Mouse (Mus musculus): ENCODE data around the gene Pik3cb. TPM values are rescaled to one million over a fixed set of nuclear protein-coding genes. Genes with fewer than 3 reads are reported as not detected.
A peak's percentile ranks its signal among the peaks of the same experiment; 100 is the strongest.

Gene Pik3cb
- total and polyA plus RNA-seq, 3 experiments = 2.2 to 7.6 TPM; not detected in 1

DNA sequence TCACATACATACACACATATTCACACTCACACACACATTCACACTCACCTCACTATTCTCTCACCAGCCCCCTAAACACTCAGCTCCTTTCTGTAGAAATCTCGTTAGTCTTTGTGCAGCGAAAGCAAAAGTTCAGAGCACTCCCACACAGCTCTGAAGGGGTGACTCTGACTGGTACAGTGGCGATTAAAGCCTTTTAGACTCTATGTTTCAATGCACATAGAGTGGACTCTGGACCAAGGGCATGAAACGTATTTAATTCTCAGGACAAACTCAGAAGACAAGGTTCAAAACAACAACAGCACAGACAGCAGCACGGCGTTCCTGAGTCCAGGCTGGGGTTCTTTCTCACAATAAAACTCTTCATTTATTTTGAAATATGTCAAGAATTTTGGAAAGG, 122.7 kb downstream of the Pik3cb start:
- Histone ChIP-seq H3K4me3 (ENCODE audit: control insufficient read depth in 1 of 2, insufficient read depth in 1 of 2, low read depth in 2 of 2, low read length in 2 of 2) (no peak overlapping the region), H3K4me1 (ENCODE audit: control insufficient read depth in 1 of 2, insufficient read depth in 2 of 2, low read length in 2 of 2) (no peaks in the 10 kb centered on the region), H3K9me3 (replicated peaks; ENCODE audit: insufficient read depth, low read length) (no peaks in the 10 kb centered on the region), H3K27me3 (ENCODE audit: control insufficient read depth in 1 of 2, insufficient read depth in 2 of 2, low read length in 2 of 2) (no peaks in the 10 kb centered on the region), H3K79me2 (ENCODE audit: control insufficient read depth, insufficient read depth, low read length, poor library complexity) (no peaks in the 10 kb centered on the region), H3K36me3 (ENCODE audit: control insufficient read depth in 1 of 2, insufficient read depth in 2 of 2, low read length in 2 of 2) (no peaks in the 10 kb centered on the region), H3K27ac (ENCODE audit: control insufficient read depth, low read depth, low read length) (no peak overlapping the region), H3K9ac (ENCODE audit: control insufficient read depth, low read depth, low read length, poor library complexity, severe bottlenecking) (no peak overlapping the region)
- TF ChIP-seq MAZ (IDR thresholded peaks at IDR 0.05; ENCODE audit: low read depth, low read length) = no peak
- TF ChIP-seq USF1 (IDR thresholded peaks at IDR 0.05; ENCODE audit: low read depth, low read length) = no peak
- TF ChIP-seq POLR2AphosphoS5 (IDR thresholded peaks at IDR 0.05; ENCODE audit: borderline replicate concordance, low read depth, low read length) = no peak
- no peak for TF ChIP-seq E2F4 (IDR thresholded peaks at IDR 0.05; ENCODE audit: borderline replicate concordance, low read depth, low read length)
- no peak for TF ChIP-seq CHD1 (IDR thresholded peaks at IDR 0.05; ENCODE audit: low read depth, low read length)
- no peak for TF ChIP-seq UBTF (IDR thresholded peaks at IDR 0.05; ENCODE audit: borderline replicate concordance, insufficient read depth, low read depth, low read length)
- TF ChIP-seq CTCF (IDR thresholded peaks at IDR 0.05 in 2 of 3, conservative IDR thresholded peaks at IDR 0.05 in 1 of 3; ENCODE audit: control insufficient read depth in 1 of 3, insufficient read depth in 1 of 3, low read depth in 2 of 3, low read length in 3 of 3, poor library complexity in 1 of 3, severe bottlenecking in 1 of 3) = no peak
- TF ChIP-seq TCF12 (IDR thresholded peaks at IDR 0.05; ENCODE audit: low read depth, low read length) = no peak
- TF ChIP-seq TAL1 (IDR thresholded peaks at IDR 0.05; ENCODE audit: low read length) = no peak
- TF ChIP-seq ZC3H11A (IDR thresholded peaks at IDR 0.05; ENCODE audit: low read depth, low read length) = no peak
- TF ChIP-seq GABPA (IDR thresholded peaks at IDR 0.05; ENCODE audit: low read depth, low read length) = no peak
- TF ChIP-seq USF2 (IDR thresholded peaks at IDR 0.05; ENCODE audit: borderline replicate concordance in 1 of 2, insufficient read depth in 1 of 2, low read depth in 1 of 2, low read length in 2 of 2) = no peak
- TF ChIP-seq HCFC1 (IDR thresholded peaks at IDR 0.05; ENCODE audit: low read depth, low read length) = no peak
- TF ChIP-seq RAD21 (IDR thresholded peaks at IDR 0.05; ENCODE audit: low read depth, low read length) = no peak
- no peak for DNase-seq (ENCODE audit: low read depth, low spot score)

DNA sequence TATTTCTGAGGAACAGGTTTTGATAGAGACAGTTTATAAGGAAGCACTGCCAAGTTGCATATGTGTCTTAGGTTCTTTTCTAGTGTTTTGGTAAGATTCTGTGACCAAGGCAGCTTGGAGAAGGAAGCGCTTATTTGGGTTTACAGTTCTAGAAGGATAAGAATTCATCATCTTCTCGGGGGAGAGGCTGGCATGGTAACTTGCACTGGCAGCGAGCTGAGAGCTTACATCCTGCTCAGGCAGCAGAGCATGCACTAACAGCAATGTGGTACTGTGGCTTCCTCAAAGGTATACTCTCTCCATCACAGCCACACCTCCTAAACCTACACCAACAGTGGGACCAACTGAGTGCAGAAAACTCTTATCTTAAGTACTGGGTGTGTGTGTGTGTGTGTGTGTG, 123.7 kb downstream of the Pik3cb start:
- H3K9ac ChIP-seq (ENCODE audit: control insufficient read depth, low read depth, low read length, poor library complexity, severe bottlenecking) = no peak overlapping the region

More for the DNA sequence above, 123.7 kb downstream of the Pik3cb start:
- H3K36me3 ChIP-seq (ENCODE audit: control insufficient read depth in 1 of 2, insufficient read depth in 2 of 2, low read length in 2 of 2) = no peaks in the 10 kb centered on the region
- no peaks in the 10 kb centered on the region for H3K9me3 ChIP-seq (replicated peaks; ENCODE audit: insufficient read depth, low read length)
- H3K4me1 ChIP-seq (ENCODE audit: control insufficient read depth in 1 of 2, insufficient read depth in 2 of 2, low read length in 2 of 2) = no peaks in the 10 kb centered on the region
- TF ChIP-seq EP300 (IDR thresholded peaks at IDR 0.05; ENCODE audit: low read depth in 1 of 2, low read length in 2 of 2) = no peak
- no peak for TF ChIP-seq ZC3H11A (IDR thresholded peaks at IDR 0.05; ENCODE audit: low read depth, low read length)
- no peak for TF ChIP-seq MAZ (IDR thresholded peaks at IDR 0.05; ENCODE audit: low read depth, low read length)
- no peak for TF ChIP-seq GABPA (IDR thresholded peaks at IDR 0.05; ENCODE audit: low read depth, low read length)
- TF ChIP-seq KAT2A (conservative IDR thresholded peaks at IDR 0.05; ENCODE audit: low read depth, low read length) = no peak
- TF ChIP-seq POLR2AphosphoS2 (IDR thresholded peaks at IDR 0.05; ENCODE audit: low read length) = no peak
- no peak overlapping the region for H3K4me3 ChIP-seq (ENCODE audit: control insufficient read depth in 1 of 2, insufficient read depth in 1 of 2, low read depth in 2 of 2, low read length in 2 of 2)
- no peaks in the 10 kb centered on the region for H3K79me2 ChIP-seq (ENCODE audit: control insufficient read depth, insufficient read depth, low read length, poor library complexity)
- peak; percentile 10 for DNase-seq (ENCODE audit: low read depth, low spot score)
- H3K27me3 ChIP-seq (ENCODE audit: control insufficient read depth in 1 of 2, insufficient read depth in 2 of 2, low read length in 2 of 2) = no peaks in the 10 kb centered on the region
- H3K27ac ChIP-seq (ENCODE audit: control insufficient read depth, low read depth, low read length) = no peak overlapping the region

All from MEL (cell line).